Mouse (Mus musculus) stomach, postnatal 0 days (tissue): Measurements from ENCODE around the gene Kctd2.

ENCODE experiments used
- CTCF ChIP-seq: IDR thresholded peaks from 2 replicates; pipeline ENCODE4 v1.5.1; 2016; ENCODE audit warnings: antibody characterized with exemption, low read depth, mild to moderate bottlenecking, moderate library complexity
- EP300 ChIP-seq: optimal IDR thresholded peaks from 2 replicates; pipeline ENCODE3; 2016; ENCODE audit warnings: antibody characterized with exemption

DNA sequence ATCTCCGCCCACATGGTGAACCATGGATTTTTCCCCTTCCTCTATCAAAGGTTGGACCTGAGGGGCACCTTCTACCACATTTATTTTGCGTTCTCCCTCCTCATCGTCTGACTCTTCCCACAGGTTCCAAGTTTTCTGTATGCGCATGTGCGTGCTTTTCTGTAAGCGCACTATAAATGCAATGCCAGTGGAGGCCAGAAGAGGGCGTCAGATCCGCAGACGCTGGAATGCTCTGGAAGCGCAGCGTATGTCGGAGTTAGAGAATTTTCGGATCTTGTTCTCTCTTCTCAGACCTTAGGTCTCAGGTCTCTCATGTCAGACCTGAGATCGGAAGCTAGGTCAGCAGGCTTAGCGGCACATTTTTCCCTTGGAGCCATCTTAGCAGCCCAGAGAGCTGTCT, 35.7 kb downstream of the Kctd2 start:
- TF ChIP-seq EP300 (no peak), CTCF (peak; percentile 41)
